Mouse (Mus musculus): ENCODE measurements around the gene Pcdh17. TPM values are rescaled to one million over a fixed set of nuclear protein-coding genes. Genes with fewer than 3 reads are reported as not detected.

The Pcdh17 gene
- 4.1 TPM in 2 replicates for polyA plus RNA-seq (2015; fragmentation: Nextera tagmentation; extraction: Ambion mirVana)

DNA sequence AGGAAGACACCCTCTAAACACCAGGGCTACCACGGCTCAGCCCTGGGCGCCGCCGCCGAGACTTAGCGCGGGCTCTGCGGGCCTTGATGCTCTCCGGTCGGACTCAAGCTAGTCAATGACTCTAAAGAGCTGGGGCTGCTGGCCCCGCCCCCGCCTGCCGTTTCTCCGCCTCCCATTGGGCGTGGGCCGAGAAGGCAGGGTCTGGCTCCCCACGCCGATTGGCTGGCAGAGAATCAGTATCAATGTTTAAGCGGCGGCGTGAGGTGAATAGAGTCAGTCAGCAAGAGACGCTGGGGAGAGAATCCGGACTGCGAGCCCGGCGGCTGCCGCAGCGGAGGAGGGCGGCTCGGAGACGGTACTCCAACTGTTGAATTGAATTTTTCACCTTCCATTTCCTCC is at the start of gene Pcdh17:
Gene Pcdh17 (plus strand): TSS at position 276 of the 399 bp plus-strand sequence.
- peaks cover 31% of the 10 kb centered on the region for H3K27me3 ChIP-seq (replicated peaks; ENCODE audit: control insufficient read depth, insufficient read depth, low read length)
- H3K36me3 ChIP-seq (ENCODE audit: control insufficient read depth, insufficient read depth, low read length) = no peaks in the 10 kb centered on the region
- WGBS = 0% methylated on average over 31 of the region's 31 CpGs
- ATAC-seq = peak; percentile 99
- peaks cover 32% of the 10 kb centered on the region for H3K4me1 ChIP-seq (ENCODE audit: control insufficient read depth, insufficient read depth, low read length)
- peak within 1 kb of the TSS; percentile 54 for H3K27ac ChIP-seq (ENCODE audit: low read length)
- H3K4me2 ChIP-seq (ENCODE audit: low read depth, low read length) = peak within 1 kb of the TSS; percentile 69
- no peaks in the 10 kb centered on the region for H3K9me3 ChIP-seq (ENCODE audit: control insufficient read depth, low read length)
- peak within 1 kb of the TSS; percentile 55; the same call in 1 of the 2 replicates for H3K9ac ChIP-seq (ENCODE audit: low read depth, low read length)
- peak within 1 kb of the TSS; percentile 59 for H3K4me3 ChIP-seq (ENCODE audit: low read length)

DNA sequence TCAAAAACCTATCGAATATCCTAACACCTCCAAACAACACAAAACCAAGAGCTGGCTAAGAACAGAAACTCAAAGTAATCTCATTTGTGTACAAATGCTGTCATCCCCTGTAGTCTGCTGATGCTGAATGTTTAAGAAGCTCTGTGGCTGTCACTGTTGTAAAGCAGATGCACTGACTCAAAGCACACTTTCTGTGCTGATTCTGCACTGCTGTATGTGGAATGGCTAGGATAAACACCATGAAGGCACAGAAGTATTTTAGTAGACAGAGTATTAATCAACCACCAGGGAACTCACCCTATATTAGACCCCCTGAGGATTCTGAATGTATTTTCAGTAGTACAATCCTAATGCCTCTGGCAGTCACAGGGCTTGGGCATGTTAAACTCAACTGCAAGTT is 46.2 kb upstream of the Pcdh17 start:
- H3K27me3 ChIP-seq (replicated peaks; ENCODE audit: control insufficient read depth, insufficient read depth, low read length) = no peaks in the 10 kb centered on the region
- H3K4me2 ChIP-seq (ENCODE audit: low read depth, low read length) = no peak overlapping the region
- no peaks in the 10 kb centered on the region for H3K36me3 ChIP-seq (ENCODE audit: control insufficient read depth, insufficient read depth, low read length)
- H3K4me1 ChIP-seq (ENCODE audit: control insufficient read depth, insufficient read depth, low read length) = no peaks in the 10 kb centered on the region
- no peak overlapping the region for H3K9ac ChIP-seq (ENCODE audit: low read depth, low read length)
- H3K4me3 ChIP-seq (ENCODE audit: low read length) = no peak overlapping the region
- no peaks in the 10 kb centered on the region for H3K9me3 ChIP-seq (ENCODE audit: control insufficient read depth, low read length)
- no peak overlapping the region for H3K27ac ChIP-seq (ENCODE audit: low read length)
- ATAC-seq = no peak
- 40% methylated on average over 1 of the region's 1 CpGs for WGBS

DNA sequence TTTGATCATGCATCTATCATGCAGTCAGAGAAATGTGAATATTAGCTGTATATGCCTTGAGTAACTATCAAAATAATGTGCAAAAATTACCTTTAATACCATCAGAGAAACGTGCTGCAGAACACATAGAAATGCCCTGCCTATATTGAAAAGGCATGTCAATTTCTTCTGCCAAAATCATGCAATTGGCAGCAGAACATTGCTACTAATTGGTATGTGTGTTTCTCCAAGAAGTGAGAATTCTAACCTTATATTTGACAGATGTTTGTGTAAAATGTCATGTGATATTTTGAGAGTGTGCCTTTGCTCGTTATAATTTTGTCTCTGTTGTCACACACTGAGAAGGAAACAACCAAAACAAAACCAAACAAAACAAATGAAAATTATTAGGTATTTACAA is 18.6 kb upstream of the Pcdh17 start:
- Histone ChIP-seq H3K4me2 (ENCODE audit: low read depth, low read length) (no peak overlapping the region), H3K4me3 (ENCODE audit: low read length) (no peak overlapping the region), H3K4me1 (ENCODE audit: control insufficient read depth, insufficient read depth, low read length) (no peaks in the 10 kb centered on the region), H3K27ac (ENCODE audit: low read length) (no peak overlapping the region), H3K9me3 (ENCODE audit: control insufficient read depth, low read length) (no peaks in the 10 kb centered on the region), H3K9ac (ENCODE audit: low read depth, low read length) (no peak overlapping the region), H3K36me3 (ENCODE audit: control insufficient read depth, insufficient read depth, low read length) (no peaks in the 10 kb centered on the region), H3K27me3 (replicated peaks; ENCODE audit: control insufficient read depth, insufficient read depth, low read length) (no peaks in the 10 kb centered on the region)
- 74% methylated on average over 2 of the region's 2 CpGs for WGBS
- ATAC-seq = no peak

DNA sequence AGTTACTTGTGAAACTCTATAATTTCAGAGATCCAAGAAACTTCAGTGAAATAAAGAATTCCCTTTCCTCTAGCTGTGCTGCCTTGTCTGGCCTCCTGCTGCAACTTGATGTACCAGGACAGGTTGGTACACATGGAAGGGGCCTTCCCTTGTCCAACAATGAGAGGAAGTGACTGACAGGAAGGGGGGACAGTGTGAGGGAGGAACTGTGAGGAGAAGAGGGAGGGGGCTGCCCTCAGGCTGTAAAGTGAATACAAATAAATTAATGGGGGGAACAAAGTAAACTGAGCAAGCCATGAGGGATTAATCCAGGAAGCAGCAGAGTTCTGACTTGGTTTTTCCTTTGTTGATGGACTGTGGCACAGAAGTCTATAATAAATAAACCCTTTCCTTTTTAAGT is 16.7 kb upstream of the Pcdh17 start:
- H3K36me3 ChIP-seq (ENCODE audit: control insufficient read depth, insufficient read depth, low read length) = no peaks in the 10 kb centered on the region
- H3K27me3 ChIP-seq (replicated peaks; ENCODE audit: control insufficient read depth, insufficient read depth, low read length) = no peaks in the 10 kb centered on the region
- H3K4me1 ChIP-seq (ENCODE audit: control insufficient read depth, insufficient read depth, low read length) = no peaks in the 10 kb centered on the region
- no peak overlapping the region for H3K4me3 ChIP-seq (ENCODE audit: low read length)
- H3K27ac ChIP-seq (ENCODE audit: low read length) = no peak overlapping the region
- no peaks in the 10 kb centered on the region for H3K9me3 ChIP-seq (ENCODE audit: control insufficient read depth, low read length)
- H3K4me2 ChIP-seq (ENCODE audit: low read depth, low read length) = no peak overlapping the region
- H3K9ac ChIP-seq (ENCODE audit: low read depth, low read length) = no peak overlapping the region
- ATAC-seq = no peak

DNA sequence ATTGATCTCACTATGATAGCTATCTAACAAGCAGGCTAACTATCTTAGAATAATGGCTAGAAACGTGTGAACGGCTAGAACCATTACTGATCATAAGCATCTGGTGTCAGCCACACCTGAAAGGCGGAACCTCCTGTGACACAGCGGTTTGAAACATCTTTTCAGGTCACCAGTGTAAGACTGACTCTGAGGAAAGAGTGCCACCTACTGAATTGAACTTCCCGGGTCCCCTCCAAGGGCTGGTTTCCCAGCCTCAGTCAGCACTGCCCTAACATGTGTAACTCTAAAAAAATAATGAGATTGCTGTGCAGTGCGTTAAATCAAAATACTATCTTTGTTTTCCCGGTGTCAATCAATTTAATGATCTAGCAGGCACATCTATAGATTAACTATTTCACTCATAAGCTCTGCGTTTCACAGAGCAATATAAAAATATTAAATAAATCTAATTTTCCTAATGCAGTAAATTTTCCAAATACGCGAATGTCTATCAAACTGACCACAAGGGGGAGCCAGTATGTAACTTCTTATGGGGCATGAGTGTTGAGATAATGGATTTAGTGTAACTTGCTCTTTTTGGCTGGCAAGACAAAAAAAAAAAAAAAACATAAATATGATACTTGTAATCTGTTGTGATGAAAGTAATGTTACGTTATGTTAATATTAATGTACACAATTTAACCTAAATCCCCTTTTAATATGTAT is 5.1 kb upstream of the Pcdh17 start:
- H3K9me3 ChIP-seq (ENCODE audit: control insufficient read depth, low read length) = no peaks in the 10 kb centered on the region
- WGBS = 29% methylated on average over 11 of the region's 11 CpGs
- no peak overlapping the region for H3K27ac ChIP-seq (ENCODE audit: low read length)
- H3K9ac ChIP-seq (ENCODE audit: low read depth, low read length) = no peak overlapping the region
- no peak for ATAC-seq
- no peaks in the 10 kb centered on the region for H3K36me3 ChIP-seq (ENCODE audit: control insufficient read depth, insufficient read depth, low read length)
- H3K27me3 ChIP-seq (replicated peaks; ENCODE audit: control insufficient read depth, insufficient read depth, low read length) = no peaks in the 10 kb centered on the region; the same call in 1 of the 2 replicates
- no peaks in the 10 kb centered on the region for H3K4me1 ChIP-seq (ENCODE audit: control insufficient read depth, insufficient read depth, low read length)
- H3K4me3 ChIP-seq (ENCODE audit: low read length) = no peak overlapping the region
- no peak overlapping the region for H3K4me2 ChIP-seq (ENCODE audit: low read depth, low read length)

DNA sequence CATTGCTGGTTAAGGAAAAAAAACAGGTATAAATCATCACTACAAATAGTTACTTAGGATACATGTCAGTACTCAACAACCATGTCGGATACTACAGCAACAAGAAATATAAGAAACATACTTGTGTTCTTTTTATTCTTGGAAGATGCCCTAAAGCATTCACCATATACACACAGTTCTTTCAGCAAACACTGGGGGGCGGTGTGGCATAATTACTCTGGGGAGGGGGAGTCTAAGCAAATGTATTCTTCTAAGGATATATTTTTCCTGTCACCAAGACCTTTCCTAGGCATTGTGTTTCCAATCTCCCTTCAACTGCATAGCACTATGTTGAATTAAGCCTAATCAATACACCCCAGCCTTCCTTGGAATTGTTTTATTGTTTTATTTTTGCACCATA is 2.5 kb upstream of the Pcdh17 start:
- H3K27ac ChIP-seq (ENCODE audit: low read length) = no peak overlapping the region
- H3K27me3 ChIP-seq (replicated peaks; ENCODE audit: control insufficient read depth, insufficient read depth, low read length) = peaks cover 7% of the 10 kb centered on the region; the same call in 1 of the 2 replicates
- H3K36me3 ChIP-seq (ENCODE audit: control insufficient read depth, insufficient read depth, low read length) = no peaks in the 10 kb centered on the region
- no peak for ATAC-seq
- H3K4me3 ChIP-seq (ENCODE audit: low read length) = no peak overlapping the region
- no peaks in the 10 kb centered on the region for H3K9me3 ChIP-seq (ENCODE audit: control insufficient read depth, low read length)
- H3K4me1 ChIP-seq (ENCODE audit: control insufficient read depth, insufficient read depth, low read length) = peaks cover 15% of the 10 kb centered on the region
- WGBS = 17% methylated on average over 2 of the region's 2 CpGs
- H3K9ac ChIP-seq (ENCODE audit: low read depth, low read length) = no peak overlapping the region
- no peak overlapping the region for H3K4me2 ChIP-seq (ENCODE audit: low read depth, low read length)

DNA sequence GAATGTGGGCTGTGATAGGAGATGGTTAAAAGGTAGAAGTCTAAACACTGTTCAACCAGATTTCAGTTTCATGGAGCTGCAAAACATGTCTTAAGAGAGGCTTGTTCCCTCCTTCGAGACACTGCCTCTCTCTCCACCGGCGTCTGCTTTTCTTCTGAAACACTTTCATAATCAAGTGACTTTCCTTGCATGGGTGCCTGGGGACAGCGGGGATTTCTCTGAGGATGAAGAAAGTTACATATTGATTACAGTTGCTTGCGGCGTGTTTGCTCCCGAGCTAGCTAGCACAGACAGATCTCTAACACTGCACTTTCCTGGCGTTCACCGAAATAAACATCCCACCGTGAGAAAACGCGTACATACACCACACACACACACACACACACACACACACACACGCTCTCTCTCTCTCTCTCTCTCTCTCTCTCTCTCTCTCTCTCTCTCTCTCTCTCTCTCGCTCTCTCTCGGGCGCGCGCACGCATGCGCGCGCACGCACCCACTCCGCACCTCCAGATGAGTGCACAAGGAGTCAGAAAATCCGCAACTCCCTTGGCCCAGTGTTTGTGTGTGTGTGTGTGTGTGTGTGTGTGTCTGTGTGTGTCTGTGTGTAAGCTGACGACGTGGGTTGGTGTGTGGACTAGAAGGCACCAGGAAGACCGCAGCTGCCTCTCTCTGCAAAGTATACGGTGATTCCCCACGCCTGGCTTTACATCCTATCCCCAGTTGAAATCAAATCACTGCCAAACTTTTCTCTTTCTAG is 655 bp upstream of the Pcdh17 start:
- Histone ChIP-seq H3K27me3 (replicated peaks; ENCODE audit: control insufficient read depth, insufficient read depth, low read length) (peaks cover 25% of the 10 kb centered on the region), H3K4me3 (ENCODE audit: low read length) (peak overlapping the region; percentile 59), H3K36me3 (ENCODE audit: control insufficient read depth, insufficient read depth, low read length) (no peaks in the 10 kb centered on the region), H3K9me3 (ENCODE audit: control insufficient read depth, low read length) (no peaks in the 10 kb centered on the region), H3K4me2 (ENCODE audit: low read depth, low read length) (peak overlapping the region; percentile 69), H3K4me1 (ENCODE audit: control insufficient read depth, insufficient read depth, low read length) (peaks cover 29% of the 10 kb centered on the region), H3K9ac (ENCODE audit: low read depth, low read length) (peak overlapping the region; percentile 55; the same call in 1 of the 2 replicates), H3K27ac (ENCODE audit: low read length) (peak overlapping the region; percentile 54)
- WGBS = under 1% methylated on average over 30 of the region's 30 CpGs
- ATAC-seq = peak; percentile 72

DNA sequence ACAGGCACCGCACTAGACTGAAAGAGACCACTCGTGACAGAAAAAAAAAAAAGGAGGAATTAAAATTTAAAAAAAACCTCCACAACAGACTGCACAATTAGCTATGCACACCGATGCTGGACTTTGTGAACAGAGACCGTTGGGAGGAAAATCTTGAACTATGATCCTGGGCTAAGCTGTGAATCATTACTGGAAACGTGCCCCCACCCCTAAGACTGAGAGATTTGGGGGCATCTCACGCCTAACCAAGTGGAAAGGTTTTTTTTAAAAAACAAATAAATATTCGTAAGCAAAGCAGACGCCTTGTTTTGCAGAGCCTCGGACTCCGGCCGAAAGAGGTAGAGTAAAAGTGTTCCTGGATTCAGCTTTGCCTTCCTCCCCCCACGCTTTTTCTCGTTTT is 398 bp downstream of the Pcdh17 start:
- 2% methylated on average over 13 of the region's 13 CpGs for WGBS
- H3K36me3 ChIP-seq (ENCODE audit: control insufficient read depth, insufficient read depth, low read length) = no peaks in the 10 kb centered on the region
- H3K9me3 ChIP-seq (ENCODE audit: control insufficient read depth, low read length) = no peaks in the 10 kb centered on the region
- H3K27ac ChIP-seq (ENCODE audit: low read length) = no peak overlapping the region
- peaks cover 35% of the 10 kb centered on the region for H3K27me3 ChIP-seq (replicated peaks; ENCODE audit: control insufficient read depth, insufficient read depth, low read length)
- peak overlapping the region; percentile 59 for H3K4me3 ChIP-seq (ENCODE audit: low read length)
- peak overlapping the region; percentile 55; the same call in 1 of the 2 replicates for H3K9ac ChIP-seq (ENCODE audit: low read depth, low read length)
- H3K4me2 ChIP-seq (ENCODE audit: low read depth, low read length) = peak overlapping the region; percentile 69
- no peak for ATAC-seq
- peaks cover 32% of the 10 kb centered on the region for H3K4me1 ChIP-seq (ENCODE audit: control insufficient read depth, insufficient read depth, low read length)

DNA sequence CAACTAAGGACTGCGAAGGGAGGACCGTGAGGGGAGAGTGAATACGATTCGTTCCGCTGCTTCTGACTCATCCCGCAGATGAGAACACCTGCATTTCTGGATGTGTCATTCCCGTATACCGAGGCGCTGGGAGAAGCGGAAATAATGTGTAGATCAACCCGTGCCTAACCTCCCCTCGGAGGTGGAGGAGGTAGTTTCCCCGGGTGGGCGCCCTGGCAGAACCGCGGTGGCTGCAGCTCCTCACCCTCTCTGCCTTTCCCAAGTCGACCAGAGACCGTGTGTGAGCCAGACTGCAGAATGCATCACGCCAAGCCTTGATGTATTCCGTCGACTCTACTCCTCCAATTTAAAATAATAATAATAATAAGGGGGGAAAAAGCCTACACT is 906 bp downstream of the Pcdh17 start:
- H3K9me3 ChIP-seq (ENCODE audit: control insufficient read depth, low read length) = no peaks in the 10 kb centered on the region
- WGBS = under 1% methylated on average over 21 of the region's 21 CpGs
- peaks cover 32% of the 10 kb centered on the region for H3K4me1 ChIP-seq (ENCODE audit: control insufficient read depth, insufficient read depth, low read length)
- no peak for ATAC-seq
- peak overlapping the region; percentile 69 for H3K4me2 ChIP-seq (ENCODE audit: low read depth, low read length)
- H3K36me3 ChIP-seq (ENCODE audit: control insufficient read depth, insufficient read depth, low read length) = no peaks in the 10 kb centered on the region
- no peak overlapping the region for H3K27ac ChIP-seq (ENCODE audit: low read length)
- peaks cover 35% of the 10 kb centered on the region for H3K27me3 ChIP-seq (replicated peaks; ENCODE audit: control insufficient read depth, insufficient read depth, low read length)
- peak overlapping the region; percentile 59 for H3K4me3 ChIP-seq (ENCODE audit: low read length)
- H3K9ac ChIP-seq (ENCODE audit: low read depth, low read length) = 0 out of 2 replicates have a peak overlapping the region, but pooled peaks have one; percentile 8
